Mouse (Mus musculus) naive thymus-derived CD4-positive, alpha-beta T cell, adult 2 months (primary cell): ENCODE measurements around the gene Olfr825.
"Not testable (repeated sequence)": the region's sequence is repeated elsewhere in the genome, so short reads cannot be mapped to it uniquely, and the experiment has no call there.

ENCODE experiments used
- DNase-seq: peaks from one replicate; pipeline ENCODE4 v3.0.0-alpha.2; 2011; ENCODE audit warnings: low read depth

Gene Olfr825

GRCm38 (mm10) chr10:130166666-130167065 lies at the start of gene Olfr825:
Gene Olfr825, minus strand, starts transcription at chr10:130166766.
- no peak for DNase-seq

- DNase-seq, result no peak
Observed at GRCm38 (mm10) chr10:130214303-130214702, 47.7 kb upstream of the Olfr825 start, which contains the start of gene Olfr827. Gene Olfr827, minus strand, starts transcription at chr10:130214403.

GRCm38 (mm10) chr10:130184086-130184485 lies 17.5 kb upstream of the Olfr825 start, which contains the start of gene Olfr826:
Gene Olfr826, minus strand, starts transcription at chr10:130184186.
- DNase-seq, result no peak

- DNase-seq, result no peak
Observed at GRCm38 (mm10) chr10:130165196-130165595, 1.4 kb downstream of the Olfr825 start.

- DNase-seq, result no peak
Observed at GRCm38 (mm10) chr10:130144121-130144520, 22.4 kb downstream of the Olfr825 start.

GRCm38 (mm10) chr10:130142481-130142880 lies 24.1 kb downstream of the Olfr825 start:
- not testable (repeated sequence) for DNase-seq

- no peak for DNase-seq
Observed at GRCm38 (mm10) chr10:130134811-130135210, 31.8 kb downstream of the Olfr825 start.

GRCm38 (mm10) chr10:130129900-130130299 lies 36.7 kb downstream of the Olfr825 start, which contains the start of gene Olfr824:
Gene Olfr824, minus strand, starts transcription at chr10:130130000.
- DNase-seq, result not testable (repeated sequence)

GRCm38 (mm10) chr10:130116045-130116444 lies 50.5 kb downstream of the Olfr825 start:
- not testable (repeated sequence) for DNase-seq

GRCm38 (mm10) chr10:130115283-130115682 lies 51.3 kb downstream of the Olfr825 start, which contains the start of gene Olfr823:
Gene Olfr823, minus strand, starts transcription at chr10:130115383.
- DNase-seq, result not testable (repeated sequence)
